Mouse (Mus musculus): Measurements from ENCODE around the gene B430305J03Rik. TPM values are rescaled to one million over a fixed set of nuclear protein-coding genes. Genes with fewer than 3 reads are reported as not detected.

The B430305J03Rik gene
- polyA plus RNA-seq, 1 experiment from 2014 or later: not detected

GRCm38 (mm10) chr3:61361338-61361737 lies 4.4 kb downstream of the B430305J03Rik start, which contains the start of gene Rap2b:
Rap2b (plus strand) TSS chr3:61361638.
- Histone ChIP-seq H3K36me3 (replicated peaks; ENCODE audit: insufficient read depth, low read length) (no peaks in the 10 kb centered on the region), H3K9ac (replicated peaks) (no peak within 1 kb of the TSS), H3K4me1 (ENCODE audit: insufficient read depth) (peaks cover 18% of the 10 kb centered on the region), H3K27ac (ENCODE audit: low read depth) (no peak within 1 kb of the TSS), H3K4me2 (ENCODE audit: low read depth, low read length) (no peak within 1 kb of the TSS), H3K9me3 (ENCODE audit: low read length) (no peaks in the 10 kb centered on the region), H3K27me3 (ENCODE audit: insufficient read depth, low read length) (no peaks in the 10 kb centered on the region), H3K4me3 (ENCODE audit: low read depth, low read length) (no peak within 1 kb of the TSS)
- ATAC-seq: no peak
- 86% methylated on average over 1 of the region's 1 CpGs for WGBS (ENCODE audit: insufficient replicate concordance)
- no peak for DNase-seq
- no peak for TF ChIP-seq CTCF (IDR thresholded peaks at IDR 0.05; ENCODE audit: low read depth)
- TF ChIP-seq EP300 (IDR thresholded peaks at IDR 0.05; ENCODE audit: low read depth): no peak

DNA sequence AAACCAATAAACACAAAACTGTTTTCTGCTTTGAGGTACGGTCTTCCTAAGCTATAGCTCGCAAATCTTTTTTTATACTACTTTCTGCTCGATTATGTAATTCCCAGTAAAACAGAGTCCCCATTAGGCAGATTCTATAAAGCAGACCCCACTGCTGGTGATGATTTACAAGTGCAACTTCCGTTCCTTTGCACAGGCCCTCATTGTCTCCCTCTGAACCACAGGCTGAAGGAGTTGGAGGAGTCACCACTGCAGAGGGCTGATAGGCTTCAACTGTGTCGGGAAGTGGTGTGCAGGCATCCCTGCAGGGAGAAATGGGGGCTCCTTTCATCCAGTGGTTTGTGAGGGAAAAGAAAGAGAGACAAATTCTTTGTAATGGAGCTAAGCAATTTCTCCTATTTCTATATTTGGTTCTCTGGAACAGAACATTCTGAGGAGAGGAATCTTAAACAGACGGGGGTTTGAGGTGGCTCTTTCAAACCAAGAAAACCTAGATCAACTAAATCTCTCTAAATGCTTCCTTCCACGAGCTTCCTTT lies 6.9 kb downstream of the B430305J03Rik start:
- no peak overlapping the region for H3K27ac ChIP-seq (ENCODE audit: low read depth)
- H3K9me3 ChIP-seq (ENCODE audit: low read length): no peaks in the 10 kb centered on the region
- ATAC-seq: no peak
- H3K4me3 ChIP-seq (ENCODE audit: low read depth, low read length): no peak overlapping the region
- H3K36me3 ChIP-seq (replicated peaks; ENCODE audit: insufficient read depth, low read length): no peaks in the 10 kb centered on the region
- 31% methylated on average over 7 of the region's 7 CpGs for WGBS (ENCODE audit: insufficient replicate concordance)
- H3K9ac ChIP-seq (replicated peaks): no peak overlapping the region
- no peak overlapping the region for H3K4me2 ChIP-seq (ENCODE audit: low read depth, low read length)
- TF ChIP-seq CTCF (IDR thresholded peaks at IDR 0.05; ENCODE audit: low read depth) (no peak), EP300 (IDR thresholded peaks at IDR 0.05; ENCODE audit: low read depth) (no peak)
- H3K27me3 ChIP-seq (ENCODE audit: insufficient read depth, low read length): no peaks in the 10 kb centered on the region
- no peak for DNase-seq
- H3K4me1 ChIP-seq (ENCODE audit: insufficient read depth): peaks cover 6% of the 10 kb centered on the region; the same call in 1 of the 2 replicates

- Histone ChIP-seq H3K4me3 (ENCODE audit: low read depth, low read length) (no peak overlapping the region), H3K4me1 (ENCODE audit: insufficient read depth) (peaks cover 4% of the 10 kb centered on the region; the same call in 1 of the 2 replicates), H3K27me3 (ENCODE audit: insufficient read depth, low read length) (no peaks in the 10 kb centered on the region), H3K4me2 (ENCODE audit: low read depth, low read length) (no peak overlapping the region), H3K27ac (ENCODE audit: low read depth) (no peak overlapping the region), H3K36me3 (replicated peaks; ENCODE audit: insufficient read depth, low read length) (no peaks in the 10 kb centered on the region), H3K9me3 (ENCODE audit: low read length) (no peaks in the 10 kb centered on the region), H3K9ac (replicated peaks) (no peak overlapping the region)
- no peak for TF ChIP-seq CTCF (IDR thresholded peaks at IDR 0.05; ENCODE audit: low read depth)
- no peak for TF ChIP-seq EP300 (IDR thresholded peaks at IDR 0.05; ENCODE audit: low read depth)
- 37% methylated on average over 6 of the region's 6 CpGs for WGBS (ENCODE audit: insufficient replicate concordance)
- DNase-seq (no peak), ATAC-seq (no peak)
These were observed 7.6 kb downstream of the B430305J03Rik start for GRCm38 (mm10) chr3:61358107-61358506.

DNA sequence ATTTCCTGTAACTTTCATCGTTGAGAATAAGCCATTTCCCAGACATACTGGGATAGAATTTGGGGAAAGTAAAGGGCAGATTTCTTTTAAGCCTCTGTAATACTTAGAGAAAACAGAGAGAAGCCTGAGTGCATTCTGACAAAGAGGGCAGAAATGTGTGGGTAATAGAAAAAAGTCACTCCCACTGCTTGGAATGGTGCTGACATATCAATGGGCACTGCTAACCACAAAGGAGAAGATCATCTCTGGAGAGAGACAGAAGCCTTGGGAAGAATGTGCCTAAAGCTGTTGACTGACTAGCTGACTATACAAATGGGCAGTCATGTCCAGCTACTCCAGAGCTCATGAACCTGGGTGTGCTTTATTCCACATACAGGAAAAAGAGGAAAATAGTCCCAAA lies 10.3 kb downstream of the B430305J03Rik start:
- no peak for TF ChIP-seq CTCF (IDR thresholded peaks at IDR 0.05; ENCODE audit: low read depth)
- TF ChIP-seq EP300 (IDR thresholded peaks at IDR 0.05; ENCODE audit: low read depth): no peak
- Histone ChIP-seq H3K4me2 (ENCODE audit: low read depth, low read length) (no peak overlapping the region), H3K9me3 (ENCODE audit: low read length) (no peaks in the 10 kb centered on the region), H3K27ac (ENCODE audit: low read depth) (no peak overlapping the region), H3K27me3 (ENCODE audit: insufficient read depth, low read length) (no peaks in the 10 kb centered on the region), H3K36me3 (replicated peaks; ENCODE audit: insufficient read depth, low read length) (no peaks in the 10 kb centered on the region), H3K4me1 (ENCODE audit: insufficient read depth) (no peaks in the 10 kb centered on the region; the same call in 1 of the 2 replicates), H3K4me3 (ENCODE audit: low read depth, low read length) (no peak overlapping the region), H3K9ac (replicated peaks) (no peak overlapping the region)
- 60% methylated on average over 1 of the region's 1 CpGs for WGBS (ENCODE audit: insufficient replicate concordance)
- no peak for DNase-seq
- ATAC-seq: no peak

DNA sequence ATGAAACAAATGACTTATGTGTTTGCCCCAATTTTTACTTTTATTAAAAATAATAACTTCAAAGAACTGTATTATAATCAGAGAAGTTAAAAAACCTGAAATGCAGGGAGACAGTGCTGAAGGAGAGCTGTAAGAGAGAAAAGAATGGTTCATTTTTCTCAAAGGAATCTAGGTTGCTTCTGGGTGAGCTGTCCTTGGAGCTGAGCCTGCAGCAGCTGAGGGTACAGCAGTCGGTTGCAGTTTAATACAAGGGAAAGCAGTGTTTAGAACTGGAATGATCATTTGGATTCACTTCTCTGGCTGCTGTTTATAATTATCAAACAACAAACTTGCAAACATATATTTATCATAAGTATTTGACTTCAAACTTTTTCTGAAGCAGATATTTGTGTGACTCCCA lies 16.3 kb downstream of the B430305J03Rik start:
- 67% methylated on average over 1 of the region's 1 CpGs for WGBS (ENCODE audit: insufficient replicate concordance)
- DNase-seq: no peak
- H3K4me1 ChIP-seq (ENCODE audit: insufficient read depth): no peaks in the 10 kb centered on the region
- no peak overlapping the region for H3K4me2 ChIP-seq (ENCODE audit: low read depth, low read length)
- H3K4me3 ChIP-seq (ENCODE audit: low read depth, low read length): no peak overlapping the region
- no peak for TF ChIP-seq CTCF (IDR thresholded peaks at IDR 0.05; ENCODE audit: low read depth)
- no peak for TF ChIP-seq EP300 (IDR thresholded peaks at IDR 0.05; ENCODE audit: low read depth)
- H3K9ac ChIP-seq (replicated peaks): no peak overlapping the region
- H3K27ac ChIP-seq (ENCODE audit: low read depth): no peak overlapping the region
- no peaks in the 10 kb centered on the region for H3K9me3 ChIP-seq (ENCODE audit: low read length)
- ATAC-seq: no peak
- no peaks in the 10 kb centered on the region for H3K36me3 ChIP-seq (replicated peaks; ENCODE audit: insufficient read depth, low read length)
- H3K27me3 ChIP-seq (ENCODE audit: insufficient read depth, low read length): no peaks in the 10 kb centered on the region

DNA sequence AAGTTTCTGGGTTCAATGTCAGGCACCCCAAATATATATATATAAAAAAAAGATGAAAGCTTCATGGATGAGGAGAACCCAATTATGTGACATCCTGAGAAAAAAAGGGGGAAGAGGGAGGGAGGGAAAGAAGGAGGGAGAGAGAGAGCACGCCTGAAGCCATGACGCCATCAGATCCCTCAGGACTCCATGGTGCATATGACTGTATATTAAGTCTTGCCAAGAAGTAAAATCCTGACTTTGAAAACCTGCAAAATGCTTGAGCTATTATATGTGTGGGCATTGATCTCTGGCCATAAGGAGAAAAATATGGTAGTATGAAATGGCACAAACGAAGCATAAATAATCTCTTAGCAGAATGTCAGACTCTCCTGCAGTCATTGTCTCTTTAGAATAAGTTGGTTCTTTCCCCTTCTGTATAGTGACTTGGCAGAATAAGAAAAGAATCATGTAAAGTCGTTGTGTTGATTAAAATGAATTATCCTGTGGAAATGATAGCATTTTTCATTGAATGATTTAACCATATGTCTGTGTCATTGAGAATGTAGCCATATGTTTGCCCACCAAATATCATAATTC lies 17.6 kb downstream of the B430305J03Rik start:
- H3K9ac ChIP-seq (replicated peaks): no peak overlapping the region
- WGBS (ENCODE audit: insufficient replicate concordance): 65% methylated on average over 4 of the region's 4 CpGs
- no peak overlapping the region for H3K4me3 ChIP-seq (ENCODE audit: low read depth, low read length)
- no peaks in the 10 kb centered on the region for H3K9me3 ChIP-seq (ENCODE audit: low read length)
- H3K4me1 ChIP-seq (ENCODE audit: insufficient read depth): no peaks in the 10 kb centered on the region
- no peak overlapping the region for H3K27ac ChIP-seq (ENCODE audit: low read depth)
- no peak overlapping the region for H3K4me2 ChIP-seq (ENCODE audit: low read depth, low read length)
- H3K36me3 ChIP-seq (replicated peaks; ENCODE audit: insufficient read depth, low read length): no peaks in the 10 kb centered on the region
- DNase-seq (no peak), ATAC-seq (no peak)
- no peak for TF ChIP-seq CTCF (IDR thresholded peaks at IDR 0.05; ENCODE audit: low read depth)
- no peak for TF ChIP-seq EP300 (IDR thresholded peaks at IDR 0.05; ENCODE audit: low read depth)
- no peaks in the 10 kb centered on the region for H3K27me3 ChIP-seq (ENCODE audit: insufficient read depth, low read length)

All from liver, postnatal 0 days (tissue).